Mouse (Mus musculus): ENCODE results near the gene H2-Eb2. TPM values are rescaled to one million over a fixed set of nuclear protein-coding genes. Genes with fewer than 3 reads are reported as not detected.

The H2-Eb2 gene
- polyA plus RNA-seq, 1 experiment: not detected

DNA sequence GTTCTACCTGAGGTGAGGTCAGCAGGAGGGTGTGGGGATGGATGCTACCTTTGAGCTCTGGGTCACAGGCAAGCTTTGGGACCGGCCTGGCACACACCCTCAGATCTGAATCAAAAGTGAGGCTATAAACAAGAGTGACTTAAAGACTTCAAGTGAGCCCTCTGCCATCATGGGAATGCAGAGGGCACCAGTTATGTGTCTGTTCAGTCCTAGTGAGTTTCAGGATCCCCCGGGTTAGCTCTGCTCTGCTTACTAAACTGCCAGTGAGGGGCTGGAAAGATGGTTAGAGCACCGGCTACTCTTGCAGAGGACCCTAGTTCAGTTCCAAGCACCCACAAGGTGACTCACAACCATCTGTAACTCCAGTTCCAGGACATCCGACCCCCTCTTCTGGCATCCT, 32.9 kb upstream of the H2-Eb2 start:
- Histone ChIP-seq H3K4me3 (ENCODE audit: insufficient read depth, low read length) (no peak overlapping the region), H3K4me1 (ENCODE audit: control insufficient read depth, insufficient read depth, low read length) (no peaks in the 10 kb centered on the region), H3K27ac (ENCODE audit: insufficient read depth, low read length) (no peak overlapping the region)
- TF ChIP-seq CTCF (IDR thresholded peaks at IDR 0.05; ENCODE audit: extremely low read depth, insufficient read depth, low read length): no peak
- TF ChIP-seq POLR2A (IDR thresholded peaks at IDR 0.05; ENCODE audit: extremely low read depth, insufficient read depth, low read length): no peak

DNA sequence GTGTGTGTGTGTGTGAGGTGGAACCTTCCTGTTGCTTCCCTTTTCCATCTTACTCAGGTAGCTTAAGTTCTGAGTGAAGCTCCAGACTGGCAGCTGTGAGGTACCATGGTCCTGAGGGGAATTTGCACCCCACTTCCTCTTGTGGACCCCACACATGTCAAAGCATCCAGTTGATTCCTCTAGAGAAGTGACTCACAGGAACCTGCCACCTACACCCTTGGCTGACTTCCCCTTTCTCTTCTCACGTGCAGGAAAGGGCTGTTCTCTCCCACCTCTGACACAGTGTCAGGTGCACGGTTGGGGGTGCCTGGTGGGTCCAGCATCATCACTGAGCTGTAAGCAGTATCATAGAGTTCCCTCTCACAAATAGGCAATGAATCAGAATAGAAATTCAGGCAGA, 31.9 kb upstream of the H2-Eb2 start:
- no peak overlapping the region for H3K4me3 ChIP-seq (ENCODE audit: insufficient read depth, low read length)
- TF ChIP-seq POLR2A (IDR thresholded peaks at IDR 0.05; ENCODE audit: extremely low read depth, insufficient read depth, low read length): no peak
- no peak for TF ChIP-seq CTCF (IDR thresholded peaks at IDR 0.05; ENCODE audit: extremely low read depth, insufficient read depth, low read length)
- H3K27ac ChIP-seq (ENCODE audit: insufficient read depth, low read length): no peak overlapping the region
- no peaks in the 10 kb centered on the region for H3K4me1 ChIP-seq (ENCODE audit: control insufficient read depth, insufficient read depth, low read length)

DNA sequence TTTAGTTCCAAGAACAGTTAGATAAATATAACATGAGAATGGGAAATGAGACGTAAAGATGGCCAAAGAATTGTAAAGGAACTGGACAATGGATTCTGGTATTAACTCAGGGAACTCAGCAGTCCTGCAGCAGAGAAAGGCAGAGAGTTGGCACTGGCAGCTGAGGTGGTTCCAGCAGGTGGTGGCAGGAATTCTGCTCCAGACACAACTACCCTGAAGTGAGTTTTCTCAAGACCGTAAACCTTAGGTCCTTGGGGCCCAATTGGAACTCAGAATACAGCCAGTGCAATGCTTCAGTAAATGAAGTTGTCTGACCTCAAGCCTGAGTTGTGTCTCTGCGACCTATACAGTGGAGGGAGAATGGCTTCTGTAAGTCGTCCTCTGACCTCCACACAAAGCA, 31.2 kb upstream of the H2-Eb2 start:
- TF ChIP-seq CTCF (IDR thresholded peaks at IDR 0.05; ENCODE audit: extremely low read depth, insufficient read depth, low read length) (no peak), POLR2A (IDR thresholded peaks at IDR 0.05; ENCODE audit: extremely low read depth, insufficient read depth, low read length) (no peak)
- Histone ChIP-seq H3K4me1 (ENCODE audit: control insufficient read depth, insufficient read depth, low read length) (no peaks in the 10 kb centered on the region), H3K27ac (ENCODE audit: insufficient read depth, low read length) (no peak overlapping the region), H3K4me3 (ENCODE audit: insufficient read depth, low read length) (no peak overlapping the region)

DNA sequence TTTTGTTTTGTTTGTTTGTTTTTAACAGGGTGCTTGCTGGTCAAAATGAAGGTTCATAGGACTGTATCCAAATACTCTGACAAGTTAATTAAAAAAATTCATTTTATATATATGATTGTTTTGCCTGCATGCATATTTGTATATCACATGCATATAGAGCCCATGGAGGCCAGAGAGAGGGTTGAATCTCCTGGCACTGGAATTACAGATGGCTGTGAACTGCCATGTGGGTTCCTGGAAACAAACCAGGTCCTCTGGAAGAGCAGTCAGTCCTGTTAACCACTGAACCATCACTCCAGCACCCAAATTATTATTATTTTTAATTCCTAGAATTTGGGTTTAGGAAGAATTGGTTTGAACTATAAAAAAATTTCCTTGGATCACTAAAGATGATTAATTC, 30.2 kb upstream of the H2-Eb2 start:
- H3K4me1 ChIP-seq (ENCODE audit: control insufficient read depth, insufficient read depth, low read length): no peaks in the 10 kb centered on the region
- H3K4me3 ChIP-seq (ENCODE audit: insufficient read depth, low read length): no peak overlapping the region
- H3K27ac ChIP-seq (ENCODE audit: insufficient read depth, low read length): no peak overlapping the region
- TF ChIP-seq CTCF (IDR thresholded peaks at IDR 0.05; ENCODE audit: extremely low read depth, insufficient read depth, low read length) (no peak), POLR2A (IDR thresholded peaks at IDR 0.05; ENCODE audit: extremely low read depth, insufficient read depth, low read length) (no peak)

DNA sequence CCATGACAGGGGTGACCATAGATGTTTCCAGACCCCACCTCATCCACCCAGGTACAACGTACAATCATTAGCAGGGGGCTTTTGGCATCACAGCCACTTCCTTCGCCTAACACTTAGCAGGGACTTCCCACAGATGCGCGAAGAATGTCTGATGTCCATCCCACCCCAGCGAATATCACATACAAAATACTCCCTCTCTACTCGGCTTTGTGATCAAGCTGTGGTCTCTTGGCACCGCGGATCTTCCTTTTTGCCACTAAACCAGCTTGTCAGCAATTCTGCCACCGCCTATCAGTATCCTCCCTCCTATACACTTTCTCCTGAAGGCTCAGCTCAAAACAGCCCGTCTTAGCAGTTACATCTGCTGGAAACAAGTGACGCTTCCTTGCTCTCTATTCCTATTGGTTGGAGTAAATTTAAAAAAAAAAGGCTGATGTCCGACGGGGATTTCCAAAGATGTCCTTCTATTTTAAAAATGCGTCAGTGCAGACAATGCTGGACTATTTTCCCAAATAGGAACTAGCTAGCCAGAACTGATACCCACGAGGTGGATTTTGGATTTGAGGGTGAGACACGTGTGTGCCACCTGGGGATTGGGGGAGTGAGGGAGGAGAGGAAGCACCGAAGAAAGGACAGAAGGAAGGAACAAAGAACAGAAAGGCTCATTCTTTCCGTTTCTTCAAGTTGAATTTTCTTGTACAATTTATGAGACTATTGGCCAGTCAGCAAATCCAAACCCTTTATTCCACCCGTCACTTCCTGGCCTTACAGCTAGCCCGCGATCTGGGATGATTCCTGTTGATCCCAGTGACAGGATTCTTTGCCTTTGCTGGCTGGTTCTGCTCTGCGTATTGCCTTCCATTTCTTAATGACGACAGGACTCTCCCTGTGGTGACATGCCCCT, 29.3 kb upstream of the H2-Eb2 start:
- no peak for TF ChIP-seq POLR2A (IDR thresholded peaks at IDR 0.05; ENCODE audit: extremely low read depth, insufficient read depth, low read length)
- no peak for TF ChIP-seq CTCF (IDR thresholded peaks at IDR 0.05; ENCODE audit: extremely low read depth, insufficient read depth, low read length)
- Histone ChIP-seq H3K4me3 (ENCODE audit: insufficient read depth, low read length) (no peak overlapping the region), H3K4me1 (ENCODE audit: control insufficient read depth, insufficient read depth, low read length) (no peaks in the 10 kb centered on the region), H3K27ac (ENCODE audit: insufficient read depth, low read length) (no peak overlapping the region)

DNA sequence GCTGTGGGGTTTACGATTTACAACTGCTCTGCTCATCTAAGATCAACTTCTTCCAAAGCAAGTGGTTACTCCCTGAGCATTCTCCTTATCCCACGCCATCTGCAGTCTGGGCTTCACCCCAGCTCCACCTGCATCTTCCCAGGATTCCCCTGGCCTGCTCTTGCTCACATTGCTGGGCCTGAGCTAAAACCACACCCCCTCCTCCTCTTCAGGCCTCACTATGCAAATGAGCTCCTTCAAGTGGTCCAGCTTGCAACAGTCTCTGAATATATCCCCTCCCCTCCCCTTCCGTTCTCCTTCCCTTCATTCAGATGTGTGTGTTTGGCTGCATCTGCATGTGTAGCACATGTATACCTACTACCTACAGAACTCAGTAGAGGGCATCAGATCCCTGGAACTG, 26.1 kb upstream of the H2-Eb2 start:
- Histone ChIP-seq H3K27ac (ENCODE audit: insufficient read depth, low read length) (no peak overlapping the region), H3K4me1 (ENCODE audit: control insufficient read depth, insufficient read depth, low read length) (no peaks in the 10 kb centered on the region), H3K4me3 (ENCODE audit: insufficient read depth, low read length) (no peak overlapping the region)
- TF ChIP-seq POLR2A (IDR thresholded peaks at IDR 0.05; ENCODE audit: extremely low read depth, insufficient read depth, low read length): no peak
- TF ChIP-seq CTCF (IDR thresholded peaks at IDR 0.05; ENCODE audit: extremely low read depth, insufficient read depth, low read length): no peak

DNA sequence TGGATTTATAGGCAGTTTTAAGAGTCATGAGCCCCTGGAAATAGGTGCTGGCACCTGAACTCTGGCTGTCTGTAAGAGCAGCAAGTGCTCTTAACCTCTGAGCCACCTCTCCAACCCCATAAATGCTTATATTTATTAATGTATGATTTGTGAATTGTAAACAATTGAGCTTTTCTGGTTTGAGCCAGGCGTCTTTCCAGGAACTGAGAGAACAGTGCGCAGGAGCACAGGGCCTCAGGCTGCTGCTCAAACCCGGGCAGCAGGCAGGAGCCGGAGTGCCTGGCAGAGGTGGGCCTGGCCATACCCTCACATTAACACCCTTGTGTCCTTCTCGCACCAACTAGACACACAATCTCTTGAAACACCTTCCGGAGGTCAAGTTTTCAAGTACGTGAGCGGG, 25.4 kb upstream of the H2-Eb2 start:
- no peaks in the 10 kb centered on the region for H3K4me1 ChIP-seq (ENCODE audit: control insufficient read depth, insufficient read depth, low read length)
- H3K4me3 ChIP-seq (ENCODE audit: insufficient read depth, low read length): no peak overlapping the region
- H3K27ac ChIP-seq (ENCODE audit: insufficient read depth, low read length): no peak overlapping the region
- TF ChIP-seq POLR2A (IDR thresholded peaks at IDR 0.05; ENCODE audit: extremely low read depth, insufficient read depth, low read length) (no peak), CTCF (IDR thresholded peaks at IDR 0.05; ENCODE audit: extremely low read depth, insufficient read depth, low read length) (no peak)

DNA sequence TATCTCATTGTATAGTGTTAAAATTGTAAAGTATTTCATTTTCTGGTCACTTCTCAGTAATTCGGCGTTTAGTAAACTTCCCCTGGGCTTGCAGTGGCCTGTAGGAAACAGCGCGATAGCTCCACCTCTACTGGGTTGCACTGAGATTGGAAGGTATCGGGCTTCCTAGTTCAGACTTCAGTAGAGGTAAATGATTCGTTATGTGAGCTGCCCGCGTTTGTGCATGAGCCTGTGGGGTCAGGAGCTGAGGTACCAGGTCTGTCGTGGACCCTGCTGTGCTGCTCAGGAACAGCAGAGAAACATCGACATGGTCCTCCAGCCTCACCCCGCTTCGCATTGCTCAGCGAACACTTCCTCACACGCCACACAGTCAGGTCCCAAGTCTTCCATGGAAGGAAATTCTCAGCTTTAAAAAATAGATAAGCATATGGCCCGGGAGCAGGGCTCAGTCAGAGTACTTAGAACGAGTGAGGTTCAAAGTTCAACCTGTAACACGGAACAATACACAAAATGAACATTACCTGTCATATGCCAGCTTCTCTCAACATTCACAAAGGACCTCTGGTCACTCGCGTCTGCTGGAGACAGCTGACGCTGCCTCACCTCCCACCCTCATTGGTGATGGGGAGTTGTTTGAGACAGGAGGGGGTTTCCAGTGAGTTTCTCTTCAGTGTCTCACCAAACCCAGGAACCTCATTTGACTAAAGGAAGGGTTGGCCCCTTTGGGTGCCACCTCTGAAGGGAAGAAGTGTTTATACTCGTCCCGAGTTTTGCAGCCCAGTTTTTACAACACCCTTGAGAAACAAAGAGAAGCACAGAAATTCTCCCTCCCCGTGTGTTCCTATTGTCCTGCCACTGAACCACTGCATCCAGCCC, 24.5 kb upstream of the H2-Eb2 start:
- no peak overlapping the region for H3K27ac ChIP-seq (ENCODE audit: insufficient read depth, low read length)
- no peak for TF ChIP-seq POLR2A (IDR thresholded peaks at IDR 0.05; ENCODE audit: extremely low read depth, insufficient read depth, low read length)
- no peak for TF ChIP-seq CTCF (IDR thresholded peaks at IDR 0.05; ENCODE audit: extremely low read depth, insufficient read depth, low read length)
- H3K4me1 ChIP-seq (ENCODE audit: control insufficient read depth, insufficient read depth, low read length): no peaks in the 10 kb centered on the region
- no peak overlapping the region for H3K4me3 ChIP-seq (ENCODE audit: insufficient read depth, low read length)

DNA sequence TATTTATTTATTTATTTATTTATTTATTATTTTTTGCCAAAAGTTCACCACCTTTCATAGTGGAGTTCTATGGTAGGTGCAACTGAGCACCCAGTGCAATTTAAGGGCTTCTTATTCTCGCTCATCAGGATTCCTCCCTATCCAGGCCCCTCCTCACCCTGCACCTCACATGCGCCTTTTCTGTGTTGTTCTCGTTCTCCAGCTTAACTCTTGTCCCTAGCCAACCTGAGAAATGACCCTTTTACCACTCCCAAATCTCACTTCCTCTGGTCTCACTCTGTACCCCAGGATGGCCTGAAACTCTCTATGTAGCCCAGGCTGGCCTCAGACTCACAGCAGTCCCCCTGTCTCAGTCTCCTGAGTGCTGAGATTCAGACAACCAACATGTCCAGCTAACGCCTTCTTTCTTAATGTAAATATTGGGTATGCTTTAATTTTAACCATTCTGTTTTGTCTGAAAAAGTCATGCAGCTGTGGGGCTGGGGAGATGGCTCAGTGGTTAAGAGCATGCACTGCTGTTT, 23.7 kb upstream of the H2-Eb2 start:
- TF ChIP-seq POLR2A (IDR thresholded peaks at IDR 0.05; ENCODE audit: extremely low read depth, insufficient read depth, low read length) (no peak), CTCF (IDR thresholded peaks at IDR 0.05; ENCODE audit: extremely low read depth, insufficient read depth, low read length) (no peak)
- Histone ChIP-seq H3K4me3 (ENCODE audit: insufficient read depth, low read length) (no peak overlapping the region), H3K27ac (ENCODE audit: insufficient read depth, low read length) (no peak overlapping the region), H3K4me1 (ENCODE audit: control insufficient read depth, insufficient read depth, low read length) (no peaks in the 10 kb centered on the region)
